Mouse (Mus musculus) stomach, embryonic 16.5 days (tissue): ENCODE measurements around the gene Bcl7b. TPM values are rescaled to one million over a fixed set of nuclear protein-coding genes. Genes with fewer than 3 reads are reported as not detected.

Experiments
- ATAC-seq: fragments of 200-750 bp; cut with Nextera tagmentation; 2 replicates; pipeline ENCODE4 v1.8.0; 2017; ENCODE audit warnings: moderate number of reproducible peaks, moderate TSS enrichment; ENCODE audit not compliant: insufficient read depth, low FRiP score
- H3K27ac ChIP-seq: fragments of 300-500 bp; sonication (generic); 2 replicates; pipeline ENCODE4 v1.5.1; 2014; ENCODE audit warnings: low read length
- H3K27me3 ChIP-seq: fragments of 300-500 bp; sonication (generic); 2 replicates; pipeline ENCODE4 v1.6.1; 2014; ENCODE audit warnings: low read length, control low read depth, mixed read lengths; ENCODE audit not compliant: control insufficient read depth, insufficient read depth
- H3K36me3 ChIP-seq: fragments of 300-500 bp; sonication (generic); 2 replicates; pipeline ENCODE4 v1.6.1; 2014; ENCODE audit warnings: low read length; ENCODE audit not compliant: control insufficient read depth, insufficient read depth
- H3K4me1 ChIP-seq: fragments of 300-500 bp; sonication (generic); 2 replicates; pipeline ENCODE4 v1.6.1; 2014; ENCODE audit warnings: low read length, control low read depth, mixed read lengths; ENCODE audit not compliant: control insufficient read depth, insufficient read depth
- H3K4me2 ChIP-seq: fragments of 300-500 bp; sonication (generic); 2 replicates; pipeline ENCODE4 v1.6.1; 2014; ENCODE audit warnings: low read depth, low read length, mixed read lengths
- H3K4me3 ChIP-seq: fragments of 300-500 bp; sonication (generic); replicated peaks from 2 replicates; pipeline ENCODE4 v1.5.1; 2014; ENCODE audit warnings: mild to moderate bottlenecking, low read length
- H3K9ac ChIP-seq: fragments of 300-500 bp; sonication (generic); 2 replicates; pipeline ENCODE4 v1.6.1; 2014; ENCODE audit warnings: low read length
- H3K9me3 ChIP-seq: fragments of 300-500 bp; sonication (generic); replicated peaks from 2 replicates; pipeline ENCODE4 v1.6.1; 2016; ENCODE audit warnings: low read length, control low read depth; ENCODE audit not compliant: control insufficient read depth
- WGBS: fragments of 180-500 bp; shearing (Covaris S2); extraction: QIAGEN DNeasy Blood & Tissue Kit; methylation state at CpG from one replicate; pipeline ENCODE4 v1.1.7; 2014; 5-methylcytosine and 5-hydroxymethylcytosine counted together
- polyA plus RNA-seq: library from polyadenylated mRNA; unstranded; fragments of >200 nt; fragmentation: Nextera tagmentation; extraction: Ambion mirVana; gene quantifications from 2 replicates; pipeline ENCODE4 v1.2.1, GENCODE M21; 2015

The Bcl7b gene
- polyA plus RNA-seq, 1 experiment from 2014 or later, result 50.1 TPM

GRCm38 (mm10) chr5:135187349-135188213 is 19.5 kb downstream of the Bcl7b start:
- peak overlapping the region; percentile 97 for H3K27ac ChIP-seq
- under 1% methylated on average over 102 of the region's 102 CpGs for WGBS
- H3K4me1 ChIP-seq, result peaks cover 27% of the 10 kb centered on the region
- H3K9me3 ChIP-seq, result peaks cover 4% of the 10 kb centered on the region; the same call in 1 of the 2 replicates
- peak overlapping the region; percentile 78 for H3K4me2 ChIP-seq
- ATAC-seq, result peak; percentile 55
- peak overlapping the region; percentile 98 for H3K4me3 ChIP-seq
- H3K27me3 ChIP-seq, result no peaks in the 10 kb centered on the region
- H3K9ac ChIP-seq, result peak overlapping the region; percentile 98
- H3K36me3 ChIP-seq, result no peaks in the 10 kb centered on the region

DNA sequence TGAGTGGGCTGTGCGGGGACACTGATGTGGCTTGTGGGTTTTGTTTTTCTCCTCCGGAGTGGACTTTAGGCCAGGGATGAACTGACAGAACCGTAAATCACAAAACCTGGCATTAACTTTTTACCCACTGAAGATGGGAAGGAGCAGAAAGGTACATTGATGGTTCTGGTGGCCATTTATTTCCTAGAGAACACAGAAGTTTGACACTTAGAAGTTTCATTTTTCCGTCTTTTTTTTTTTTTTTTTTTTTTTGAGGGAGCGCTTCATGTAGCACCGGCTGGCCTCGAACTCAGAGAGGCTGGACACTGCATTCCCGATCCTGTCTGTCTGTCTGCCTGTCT is 20.1 kb downstream of the Bcl7b start:
- under 1% methylated on average over 8 of the region's 8 CpGs for WGBS
- peak overlapping the region; percentile 78 for H3K4me2 ChIP-seq
- peak overlapping the region; percentile 98 for H3K4me3 ChIP-seq
- peak overlapping the region; percentile 98 for H3K9ac ChIP-seq
- no peaks in the 10 kb centered on the region for H3K36me3 ChIP-seq
- H3K27me3 ChIP-seq, result no peaks in the 10 kb centered on the region
- H3K9me3 ChIP-seq, result peaks cover 4% of the 10 kb centered on the region; the same call in 1 of the 2 replicates
- H3K4me1 ChIP-seq, result peaks cover 26% of the 10 kb centered on the region
- H3K27ac ChIP-seq, result peak overlapping the region; percentile 97
- no peak for ATAC-seq

- Histone ChIP-seq H3K27me3 (no peaks in the 10 kb centered on the region), H3K4me3 (peak overlapping the region; percentile 98), H3K9ac (peak overlapping the region; percentile 98), H3K27ac (peak overlapping the region; percentile 43; the same call in 1 of the 2 replicates), H3K36me3 (no peaks in the 10 kb centered on the region), H3K4me2 (peak overlapping the region; percentile 78), H3K4me1 (peaks cover 22% of the 10 kb centered on the region), H3K9me3 (peaks cover 4% of the 10 kb centered on the region; the same call in 1 of the 2 replicates)
- no peak for ATAC-seq
- 23% methylated on average over 2 of the region's 2 CpGs for WGBS
Measured at GRCm38 (mm10) chr5:135189281-135190022, 21.4 kb downstream of the Bcl7b start.

DNA sequence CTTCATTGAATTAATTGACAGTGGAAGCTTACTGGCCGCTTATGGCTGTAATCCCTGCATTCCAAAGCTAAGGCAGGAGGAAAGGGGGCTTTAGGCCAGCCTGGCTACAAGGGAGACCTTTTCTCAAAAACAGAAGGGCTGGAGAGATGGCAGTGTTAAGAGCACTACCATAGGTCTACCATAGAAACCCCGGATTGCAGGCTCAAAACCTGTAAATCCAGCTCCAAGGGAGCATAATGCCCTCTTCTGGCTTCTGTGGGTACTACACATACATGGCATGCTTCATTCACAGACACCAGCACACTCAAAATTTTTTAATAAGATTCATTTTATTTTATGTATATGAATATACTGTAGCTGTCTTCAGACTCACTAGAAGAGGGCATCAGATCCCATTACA is 23.5 kb downstream of the Bcl7b start:
- no peak overlapping the region for H3K4me3 ChIP-seq
- H3K9me3 ChIP-seq, result no peaks in the 10 kb centered on the region
- peaks cover 21% of the 10 kb centered on the region for H3K4me1 ChIP-seq
- no peak overlapping the region for H3K4me2 ChIP-seq
- no peak overlapping the region for H3K9ac ChIP-seq
- H3K27me3 ChIP-seq, result no peaks in the 10 kb centered on the region
- H3K27ac ChIP-seq, result no peak overlapping the region
- no peak for ATAC-seq
- WGBS, result 28% methylated on average over 2 of the region's 2 CpGs
- H3K36me3 ChIP-seq, result no peaks in the 10 kb centered on the region

DNA sequence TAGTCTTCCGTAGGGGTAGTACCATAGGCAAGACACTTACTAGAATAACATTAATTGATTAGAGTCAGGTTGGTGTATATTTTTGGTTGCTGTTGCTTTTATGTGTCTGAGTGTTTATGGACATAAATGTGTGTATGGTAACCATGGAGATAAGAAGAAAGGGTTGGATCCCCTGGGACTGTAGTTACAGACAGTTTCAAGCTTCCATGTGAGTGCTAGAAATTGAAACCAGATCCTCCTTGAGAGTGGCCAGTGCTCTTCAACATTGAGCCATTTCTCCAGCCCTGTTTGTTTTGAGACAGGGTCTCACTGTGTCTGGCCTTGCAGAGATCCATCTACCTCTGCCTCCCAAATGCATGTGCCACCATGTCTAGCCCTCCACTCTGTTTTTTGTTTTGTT is 24.3 kb downstream of the Bcl7b start:
- no peak overlapping the region for H3K4me2 ChIP-seq
- H3K9ac ChIP-seq, result peak overlapping the region; percentile 12; the same call in 1 of the 2 replicates
- ATAC-seq, result no peak
- H3K27ac ChIP-seq, result no peak overlapping the region
- no peak overlapping the region for H3K4me3 ChIP-seq
- H3K9me3 ChIP-seq, result no peaks in the 10 kb centered on the region
- H3K4me1 ChIP-seq, result peaks cover 21% of the 10 kb centered on the region
- WGBS, result 89% methylated on average over 1 of the region's 1 CpGs
- no peaks in the 10 kb centered on the region for H3K27me3 ChIP-seq
- no peaks in the 10 kb centered on the region for H3K36me3 ChIP-seq

DNA sequence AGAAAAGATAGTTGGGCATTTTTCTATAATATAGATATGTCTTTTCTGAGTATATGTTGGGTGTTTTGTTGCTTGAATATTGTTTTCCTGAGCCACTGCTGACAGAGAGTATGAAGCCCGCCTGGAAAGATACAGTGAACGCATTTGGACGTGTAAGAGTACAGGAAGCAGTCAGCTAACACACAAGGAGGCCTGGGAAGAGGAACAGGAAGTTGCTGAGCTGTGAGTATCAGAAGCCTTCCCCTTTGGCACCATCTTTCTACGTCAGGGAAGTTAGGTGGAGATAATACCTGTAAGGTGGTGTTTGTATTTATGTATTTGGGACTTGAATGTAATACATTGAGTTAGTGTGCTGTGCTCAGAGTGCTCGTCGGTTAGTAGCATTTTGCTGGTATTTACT is 28.3 kb downstream of the Bcl7b start:
- no peak overlapping the region for H3K4me2 ChIP-seq
- peaks cover 10% of the 10 kb centered on the region for H3K4me1 ChIP-seq
- no peak overlapping the region for H3K27ac ChIP-seq
- no peak overlapping the region for H3K9ac ChIP-seq
- no peak overlapping the region for H3K4me3 ChIP-seq
- peaks cover 7% of the 10 kb centered on the region for H3K36me3 ChIP-seq
- WGBS, result 70% methylated on average over 6 of the region's 6 CpGs
- H3K27me3 ChIP-seq, result no peaks in the 10 kb centered on the region
- ATAC-seq, result no peak
- H3K9me3 ChIP-seq, result no peaks in the 10 kb centered on the region

- H3K27ac ChIP-seq, result no peak overlapping the region
- no peak overlapping the region for H3K4me3 ChIP-seq
- 74% methylated on average over 3 of the region's 3 CpGs for whole genome bisulfite sequencing
- no peaks in the 10 kb centered on the region for H3K27me3 ChIP-seq
- ATAC-seq, result no peak
- no peak overlapping the region for H3K9ac ChIP-seq
- peaks cover 36% of the 10 kb centered on the region for H3K36me3 ChIP-seq
- no peak overlapping the region for H3K4me2 ChIP-seq
- no peaks in the 10 kb centered on the region for H3K4me1 ChIP-seq
- H3K9me3 ChIP-seq, result no peaks in the 10 kb centered on the region
Measured at GRCm38 (mm10) chr5:135202763-135203162, 34.7 kb downstream of the Bcl7b start.

- H3K4me1 ChIP-seq, result no peaks in the 10 kb centered on the region
- no peak for ATAC-seq
- no peak overlapping the region for H3K9ac ChIP-seq
- no peaks in the 10 kb centered on the region for H3K9me3 ChIP-seq
- no peak overlapping the region for H3K4me3 ChIP-seq
- H3K27ac ChIP-seq, result no peak overlapping the region
- no peaks in the 10 kb centered on the region for H3K27me3 ChIP-seq
- peaks cover 53% of the 10 kb centered on the region for H3K36me3 ChIP-seq
- no peak overlapping the region for H3K4me2 ChIP-seq
- 86% methylated on average over 1 of the region's 1 CpGs for WGBS
Measured at GRCm38 (mm10) chr5:135208197-135208596, 40.1 kb downstream of the Bcl7b start.

GRCm38 (mm10) chr5:135216871-135217270 is 48.8 kb downstream of the Bcl7b start:
- no peaks in the 10 kb centered on the region for H3K9me3 ChIP-seq
- H3K4me3 ChIP-seq, result no peak overlapping the region
- no peak overlapping the region for H3K9ac ChIP-seq
- no peaks in the 10 kb centered on the region for H3K4me1 ChIP-seq
- H3K36me3 ChIP-seq, result peaks cover 35% of the 10 kb centered on the region
- WGBS, result 89% methylated on average over 6 of the region's 6 CpGs
- no peak overlapping the region for H3K4me2 ChIP-seq
- no peaks in the 10 kb centered on the region for H3K27me3 ChIP-seq
- no peak overlapping the region for H3K27ac ChIP-seq
- no peak for ATAC-seq
